Mouse (Mus musculus) MEL (cell line): ENCODE measurements around the gene Inafm2. TPM values are rescaled to one million over a fixed set of nuclear protein-coding genes. Genes with fewer than 3 reads are reported as not detected.
A peak's percentile ranks its signal among the peaks of the same experiment; 100 is the strongest.

ENCODE experiments used
- DNase-seq: peaks from one replicate; pipeline ENCODE4 v3.0.0; 2011; ENCODE audit warnings: low read depth, low spot score
- H3K27ac ChIP-seq: 2 replicates; pipeline ENCODE4 v1.5.1; 2012; ENCODE audit warnings: low read depth, mild to moderate bottlenecking, control low read depth, low read length, moderate library complexity; ENCODE audit not compliant: control insufficient read depth
- H3K27me3 ChIP-seq, 2 experiments: fragments of 150-350 bp in 1 of 2; sonication (generic) in 1 of 2; 2 replicates each; pipeline ENCODE4 v1.6.1; 2012; ENCODE audit warnings: low read length in 2 of 2, mild to moderate bottlenecking in 2 of 2, improper control_type of control experiment in 1 of 2, moderate library complexity in 1 of 2; ENCODE audit not compliant: insufficient read depth in 2 of 2, control insufficient read depth in 1 of 2
- H3K36me3 ChIP-seq, 2 experiments: 2 replicates each; pipeline ENCODE4 v1.6.1; 2012 to 2014; ENCODE audit warnings: low read length in 2 of 2, improper control_type of control experiment in 1 of 2, inconsistent platforms in 1 of 2, mild to moderate bottlenecking in 1 of 2; ENCODE audit not compliant: insufficient read depth in 2 of 2, control insufficient read depth in 1 of 2
- H3K4me1 ChIP-seq, 2 experiments: fragments of 150-350 bp in 1 of 2; sonication (generic) in 1 of 2; 2 replicates each; pipeline ENCODE4 v1.6.1; 2012; ENCODE audit warnings: low read length in 2 of 2, improper control_type of control experiment in 1 of 2, mild to moderate bottlenecking in 1 of 2; ENCODE audit not compliant: insufficient read depth in 2 of 2, control insufficient read depth in 1 of 2
- H3K4me3 ChIP-seq, 2 experiments: fragments of 150-350 bp in 1 of 2; sonication (generic) in 1 of 2; 2 replicates each; pipeline ENCODE4 v1.5.1; 2012; ENCODE audit warnings: low read depth in 2 of 2, low read length in 2 of 2, mild to moderate bottlenecking in 2 of 2, moderate library complexity in 2 of 2, control low read depth in 1 of 2, improper control_type of control experiment in 1 of 2; ENCODE audit not compliant: control insufficient read depth in 1 of 2, insufficient read depth in 1 of 2
- H3K79me2 ChIP-seq: 2 replicates; pipeline ENCODE4 v1.6.1; 2012; ENCODE audit warnings: mild to moderate bottlenecking, low read length, moderate library complexity; ENCODE audit not compliant: control insufficient read depth, poor library complexity, insufficient read depth
- H3K9ac ChIP-seq: 2 replicates; pipeline ENCODE4 v1.6.1; 2012; ENCODE audit warnings: low read depth, mild to moderate bottlenecking, control low read depth, low read length, moderate library complexity; ENCODE audit not compliant: control insufficient read depth, poor library complexity, severe bottlenecking
- H3K9me3 ChIP-seq: fragments of 150-350 bp; sonication (generic); replicated peaks from 2 replicates; pipeline ENCODE4 v1.6.1; 2012; ENCODE audit warnings: mild to moderate bottlenecking, low read length, improper control_type of control experiment, moderate library complexity; ENCODE audit not compliant: insufficient read depth
- CHD1 ChIP-seq: IDR thresholded peaks from 2 replicates; pipeline ENCODE4 v1.6.1; 2012; ENCODE audit warnings: low read depth, mild to moderate bottlenecking, inconsistent platforms, low read length, improper control_type of control experiment
- CHD2 ChIP-seq: IDR thresholded peaks from 2 replicates; pipeline ENCODE4 v1.6.1; 2011; ENCODE audit warnings: low read length, improper control_type of control experiment
- CTCF ChIP-seq, 3 experiments: IDR thresholded peaks in 2 of 3; conservative IDR thresholded peaks in 1 of 3; 2 replicates each; pipeline ENCODE4 v1.5.1; 2011 to 2012; ENCODE audit warnings: low read length in 3 of 3, low read depth in 2 of 3, mild to moderate bottlenecking in 2 of 3, improper control_type of control experiment in 1 of 3, inconsistent platforms in 1 of 3, mixed read lengths in 1 of 3, moderate library complexity in 1 of 3; ENCODE audit not compliant: control insufficient read depth in 1 of 3, insufficient read depth in 1 of 3, poor library complexity in 1 of 3, severe bottlenecking in 1 of 3
- ELF1 ChIP-seq: IDR thresholded peaks from 2 replicates; pipeline ENCODE4 v1.6.1; 2014; ENCODE audit warnings: low read depth, mild to moderate bottlenecking, inconsistent platforms, low read length, improper control_type of control experiment, moderate library complexity
- ETS1 ChIP-seq: IDR thresholded peaks from 2 replicates; pipeline ENCODE4 v1.6.1; 2012; ENCODE audit warnings: low read depth, mild to moderate bottlenecking, inconsistent platforms, low read length, improper control_type of control experiment, moderate library complexity
- GABPA ChIP-seq: IDR thresholded peaks from 2 replicates; pipeline ENCODE4 v1.6.1; 2012; ENCODE audit warnings: low read depth, mild to moderate bottlenecking, inconsistent platforms, low read length, improper control_type of control experiment, moderate library complexity
- HCFC1 ChIP-seq: IDR thresholded peaks from 2 replicates; pipeline ENCODE4 v1.6.1; 2012; ENCODE audit warnings: low read depth, mild to moderate bottlenecking, inconsistent platforms, low read length, improper control_type of control experiment, moderate library complexity
- JUND ChIP-seq: IDR thresholded peaks from 2 replicates; pipeline ENCODE4 v1.6.1; 2011; ENCODE audit warnings: low read depth, mild to moderate bottlenecking, improper control_type of control experiment, low read length
- MAFK ChIP-seq: IDR thresholded peaks from 2 replicates; pipeline ENCODE4 v1.6.1; 2011; ENCODE audit warnings: low read depth, mild to moderate bottlenecking, low read length, improper control_type of control experiment, borderline replicate concordance
- MAZ ChIP-seq: IDR thresholded peaks from 2 replicates; pipeline ENCODE4 v1.6.1; 2012; ENCODE audit warnings: low read depth, mild to moderate bottlenecking, inconsistent platforms, low read length, improper control_type of control experiment
- MYB ChIP-seq: IDR thresholded peaks from 2 replicates; pipeline ENCODE4 v1.6.1; 2011; ENCODE audit warnings: mild to moderate bottlenecking, low read depth, low read length, improper control_type of control experiment
- MYC ChIP-seq: IDR thresholded peaks from 2 replicates; pipeline ENCODE4 v1.6.1; 2011; ENCODE audit warnings: low read depth, mild to moderate bottlenecking, low read length, improper control_type of control experiment, moderate library complexity
- NRF1 ChIP-seq: IDR thresholded peaks from 2 replicates; pipeline ENCODE4 v1.6.1; 2014; ENCODE audit warnings: low read depth, mild to moderate bottlenecking, inconsistent platforms, low read length, improper control_type of control experiment, moderate library complexity; ENCODE audit not compliant: poor library complexity, insufficient read depth, severe bottlenecking
- POLR2AphosphoS2 ChIP-seq: IDR thresholded peaks from 2 replicates; pipeline ENCODE4 v1.6.1; 2011; ENCODE audit warnings: low read length, improper control_type of control experiment
- RCOR1 ChIP-seq: IDR thresholded peaks from 2 replicates; pipeline ENCODE4 v1.6.1; 2012; ENCODE audit warnings: low read depth, mild to moderate bottlenecking, inconsistent platforms, low read length, improper control_type of control experiment
- SIN3A ChIP-seq: IDR thresholded peaks from 2 replicates; pipeline ENCODE4 v1.6.1; 2012; ENCODE audit warnings: low read length, improper control_type of control experiment, inconsistent platforms
- TAL1 ChIP-seq: IDR thresholded peaks from 2 replicates; pipeline ENCODE4 v1.6.1; 2012; ENCODE audit warnings: mild to moderate bottlenecking, inconsistent platforms, low read length, moderate library complexity, mixed read lengths
- TCF12 ChIP-seq: IDR thresholded peaks from 2 replicates; pipeline ENCODE4 v1.6.1; 2014; ENCODE audit warnings: low read depth, mild to moderate bottlenecking, inconsistent platforms, low read length, improper control_type of control experiment, moderate library complexity
- ZKSCAN1 ChIP-seq: IDR thresholded peaks from 2 replicates; pipeline ENCODE4 v1.6.1; 2012; ENCODE audit warnings: low read depth, mild to moderate bottlenecking, inconsistent platforms, low read length, improper control_type of control experiment, moderate library complexity
- ZMIZ1 ChIP-seq: IDR thresholded peaks from 2 replicates; pipeline ENCODE4 v1.6.1; 2012; ENCODE audit warnings: low read depth, mild to moderate bottlenecking, inconsistent platforms, low read length, improper control_type of control experiment, moderate library complexity
- polyA plus RNA-seq, 2 experiments: library from polyadenylated mRNA; stranded (reverse) in 1 of 2; unstranded in 1 of 2; fragments of >175 nt in 1 of 2; fragments of >200 nt in 1 of 2; gene quantifications; 2 replicates each; pipeline versions ENCODE4 v1.2.1 to v1.2.4; 2012; ENCODE audit warnings: low replicate concordance in 2 of 2, low read depth in 1 of 2; ENCODE audit not compliant: insufficient read length in 2 of 2, insufficient read depth in 1 of 2, missing spikeins in 1 of 2
- total RNA-seq: library from RNA; depleted of rRNA; stranded (reverse); fragments of 300-350 nt; gene quantifications from 2 replicates; pipeline ENCODE4 v1.2.3, GENCODE M21; 2012

Inafm2 gene
- total and polyA plus RNA-seq, 3 experiments = 8.6 to 14.5 TPM; not detected in 1

- no peak for DNase-seq
- H3K9me3 ChIP-seq = no peaks in the 10 kb centered on the region
- H3K4me1 ChIP-seq = peaks cover 13 to 48% of the 10 kb centered on the region in 2 experiments
- H3K27me3 ChIP-seq = no peaks in the 10 kb centered on the region
- H3K9ac ChIP-seq = no peak overlapping the region
- no peaks in the 10 kb centered on the region for H3K79me2 ChIP-seq
- no peak overlapping the region for H3K27ac ChIP-seq
- no peak overlapping the region for H3K4me3 ChIP-seq
- TF ChIP-seq MYB = no peak
- TF ChIP-seq RCOR1 = 0 out of 2 replicates have a peak, but pooled peaks have one; percentile 10
- H3K36me3 ChIP-seq = peaks cover 0 to 13% of the 10 kb centered on the region in 2 experiments; a peak in 2 of 4 replicates
Observed at GRCm38 (mm10) chr2:118775396-118775795, 29.8 kb downstream of the Inafm2 start.

- Histone ChIP-seq H3K4me1 (peaks cover 13 to 48% of the 10 kb centered on the region in 2 experiments), H3K79me2 (no peaks in the 10 kb centered on the region), H3K4me3 (no peak overlapping the region), H3K27ac (no peak overlapping the region), H3K9me3 (no peaks in the 10 kb centered on the region), H3K27me3 (no peaks in the 10 kb centered on the region), H3K9ac (no peak overlapping the region), H3K36me3 (peaks cover 0 to 13% of the 10 kb centered on the region in 2 experiments; a peak in 2 of 4 replicates)
- no peak for DNase-seq
- no peak for TF ChIP-seq MAZ
- no peak for TF ChIP-seq CHD1
- no peak for TF ChIP-seq TAL1
- TF ChIP-seq POLR2AphosphoS2 = no peak
- TF ChIP-seq HCFC1 = no peak
- TF ChIP-seq NRF1 = no peak
- TF ChIP-seq ZKSCAN1 = no peak
- no peak for TF ChIP-seq CTCF (IDR thresholded peaks at IDR 0.05 in 2 of 3, conservative IDR thresholded peaks at IDR 0.05 in 1 of 3; ENCODE audit: control insufficient read depth in 1 of 3, insufficient read depth in 1 of 3, low read depth in 2 of 3, low read length in 3 of 3, poor library complexity in 1 of 3, severe bottlenecking in 1 of 3)
- no peak for TF ChIP-seq MYC
- no peak for TF ChIP-seq MAFK
- TF ChIP-seq ZMIZ1 = no peak
- TF ChIP-seq ELF1 = no peak
- no peak for TF ChIP-seq ETS1
- no peak for TF ChIP-seq CHD2
- TF ChIP-seq JUND = no peak
- no peak for TF ChIP-seq GABPA
- TF ChIP-seq MYB = no peak
- no peak for TF ChIP-seq TCF12
- no peak for TF ChIP-seq SIN3A
- TF ChIP-seq, all 39 proteins: peak for 0
Observed at GRCm38 (mm10) chr2:118775846-118776245, 30.3 kb downstream of the Inafm2 start.
